Mouse (Mus musculus): ENCODE data around the gene Rnf103. TPM values are rescaled to one million over a fixed set of nuclear protein-coding genes. Genes with fewer than 3 reads are reported as not detected.

Gene Rnf103
- polyA plus RNA-seq, 1 experiment from 2014 or later, result 18.9 TPM

DNA sequence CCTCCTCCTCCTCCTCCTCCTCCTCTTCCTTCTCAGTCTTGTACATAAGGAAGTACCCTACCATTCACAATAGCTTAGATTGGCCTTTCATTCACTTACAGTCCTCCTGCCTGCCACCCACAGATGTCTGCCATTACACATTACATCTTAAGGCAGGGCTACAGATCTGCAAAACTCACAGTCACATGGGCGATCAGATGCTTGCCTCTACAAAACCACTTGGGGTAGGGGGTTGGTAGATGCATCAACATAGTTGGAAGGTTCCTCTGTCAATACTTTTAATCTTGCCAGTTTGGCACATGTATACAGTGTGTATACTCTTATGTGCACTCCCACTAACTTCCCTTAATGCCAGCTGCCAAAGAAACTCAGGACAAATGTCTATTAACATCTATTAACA, 13.6 kb upstream of the Rnf103 start:
- DNase-seq (ENCODE audit: low spot score), result no peak
- Histone ChIP-seq H3K36me3 (ENCODE audit: insufficient read depth, low read length) (no peaks in the 10 kb centered on the region), H3K9me3 (ENCODE audit: low read length) (no peaks in the 10 kb centered on the region), H3K4me3 (ENCODE audit: low read depth, low read length) (no peak overlapping the region), H3K4me2 (replicated peaks; ENCODE audit: low read depth, low read length) (no peak overlapping the region), H3K27me3 (replicated peaks; ENCODE audit: insufficient read depth, low read length) (no peaks in the 10 kb centered on the region), H3K9ac (replicated peaks; ENCODE audit: low read depth) (no peak overlapping the region), H3K27ac (ENCODE audit: low read length) (no peak overlapping the region), H3K4me1 (ENCODE audit: insufficient read depth, low read depth, low read length) (no peaks in the 10 kb centered on the region)
- TF ChIP-seq EP300 (IDR thresholded peaks at IDR 0.05), result no peak
- TF ChIP-seq CTCF (IDR thresholded peaks at IDR 0.05), result no peak
- ATAC-seq, result no peak
- WGBS, result 76% methylated on average over 1 of the region's 1 CpGs

DNA sequence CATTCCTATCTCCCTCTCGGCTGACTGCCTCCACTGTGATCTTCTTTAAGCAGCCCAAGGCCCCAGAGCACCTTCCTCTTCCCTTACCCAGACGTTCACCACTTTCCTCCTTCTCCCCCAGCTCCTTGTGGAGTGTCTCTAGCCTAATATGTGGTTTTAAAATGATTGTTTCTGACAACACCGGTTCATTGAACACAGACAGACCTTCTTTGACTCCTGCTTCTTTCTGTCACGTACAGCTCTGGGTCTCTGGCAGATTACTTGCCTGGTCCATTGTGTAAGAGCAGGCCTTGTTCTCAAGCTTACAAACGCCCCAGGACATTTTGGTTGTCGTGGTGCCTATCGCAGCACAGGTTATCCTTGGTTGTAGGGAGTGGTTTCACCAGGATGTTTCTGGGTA, 12.6 kb upstream of the Rnf103 start:
- DNase-seq (ENCODE audit: low spot score) (no peak), ATAC-seq (no peak)
- Histone ChIP-seq H3K4me1 (ENCODE audit: insufficient read depth, low read depth, low read length) (no peaks in the 10 kb centered on the region), H3K4me3 (ENCODE audit: low read depth, low read length) (no peak overlapping the region), H3K27me3 (replicated peaks; ENCODE audit: insufficient read depth, low read length) (no peaks in the 10 kb centered on the region), H3K36me3 (ENCODE audit: insufficient read depth, low read length) (no peaks in the 10 kb centered on the region), H3K9me3 (ENCODE audit: low read length) (no peaks in the 10 kb centered on the region), H3K27ac (ENCODE audit: low read length) (no peak overlapping the region), H3K4me2 (replicated peaks; ENCODE audit: low read depth, low read length) (no peak overlapping the region), H3K9ac (replicated peaks; ENCODE audit: low read depth) (no peak overlapping the region)
- WGBS, result 71% methylated on average over 7 of the region's 7 CpGs
- TF ChIP-seq CTCF (IDR thresholded peaks at IDR 0.05), result no peak
- no peak for TF ChIP-seq EP300 (IDR thresholded peaks at IDR 0.05)

DNA sequence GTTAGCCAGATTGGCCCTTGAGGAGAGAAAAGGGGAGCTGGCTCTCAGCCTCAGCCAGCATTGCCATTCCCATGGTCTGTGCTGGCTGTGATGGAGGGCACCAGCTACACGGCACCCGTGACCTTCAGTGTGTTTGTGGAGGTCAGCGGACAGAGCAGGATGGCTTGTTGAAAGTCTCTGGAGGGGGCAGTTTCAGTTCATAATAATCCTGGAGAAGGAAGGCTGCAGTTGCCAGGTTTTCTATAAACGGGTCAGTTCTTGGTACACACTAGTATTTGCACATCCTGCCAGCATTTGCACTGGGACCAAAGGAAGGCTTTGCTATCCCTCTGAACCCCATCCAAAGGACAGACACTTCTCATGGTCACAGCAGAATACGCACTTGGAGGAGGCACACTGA, 8.4 kb upstream of the Rnf103 start:
- no peak for ATAC-seq
- Histone ChIP-seq H3K4me3 (ENCODE audit: low read depth, low read length) (no peak overlapping the region), H3K36me3 (ENCODE audit: insufficient read depth, low read length) (no peaks in the 10 kb centered on the region), H3K9me3 (ENCODE audit: low read length) (no peaks in the 10 kb centered on the region), H3K27ac (ENCODE audit: low read length) (no peak overlapping the region), H3K9ac (replicated peaks; ENCODE audit: low read depth) (no peak overlapping the region), H3K27me3 (replicated peaks; ENCODE audit: insufficient read depth, low read length) (no peaks in the 10 kb centered on the region), H3K4me2 (replicated peaks; ENCODE audit: low read depth, low read length) (no peak overlapping the region), H3K4me1 (ENCODE audit: insufficient read depth, low read depth, low read length) (no peaks in the 10 kb centered on the region)
- TF ChIP-seq EP300 (IDR thresholded peaks at IDR 0.05) (no peak), CTCF (IDR thresholded peaks at IDR 0.05) (no peak)
- 64% methylated on average over 5 of the region's 5 CpGs for WGBS
- DNase-seq (ENCODE audit: low spot score), result no peak

DNA sequence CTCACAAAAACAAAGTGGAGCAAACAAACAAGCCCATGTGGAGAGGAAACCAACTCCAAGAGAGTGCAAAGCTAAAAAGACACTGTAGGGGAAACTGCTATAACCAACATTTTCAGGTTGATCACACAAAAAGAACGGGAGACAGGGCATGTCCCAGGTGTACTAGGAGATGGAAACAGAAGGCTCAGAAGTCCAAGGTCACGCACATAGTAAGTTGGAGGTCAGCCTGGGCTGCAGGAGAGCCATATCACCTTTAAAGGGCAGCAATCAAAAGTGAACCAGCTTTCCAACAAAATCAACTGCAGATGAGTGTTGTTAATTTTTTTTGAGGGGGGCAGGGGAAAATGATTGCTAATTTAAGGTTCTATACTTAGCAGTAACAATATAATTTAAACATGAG, 7.5 kb upstream of the Rnf103 start:
- Histone ChIP-seq H3K36me3 (ENCODE audit: insufficient read depth, low read length) (no peaks in the 10 kb centered on the region), H3K9me3 (ENCODE audit: low read length) (no peaks in the 10 kb centered on the region), H3K4me3 (ENCODE audit: low read depth, low read length) (no peak overlapping the region), H3K9ac (replicated peaks; ENCODE audit: low read depth) (no peak overlapping the region), H3K27ac (ENCODE audit: low read length) (no peak overlapping the region), H3K27me3 (replicated peaks; ENCODE audit: insufficient read depth, low read length) (no peaks in the 10 kb centered on the region), H3K4me2 (replicated peaks; ENCODE audit: low read depth, low read length) (no peak overlapping the region), H3K4me1 (ENCODE audit: insufficient read depth, low read depth, low read length) (no peaks in the 10 kb centered on the region)
- ATAC-seq (no peak), DNase-seq (ENCODE audit: low spot score) (no peak)
- TF ChIP-seq CTCF (IDR thresholded peaks at IDR 0.05), result no peak
- WGBS, result 53% methylated on average over 2 of the region's 2 CpGs

GRCm38 (mm10) chr6:71486867-71487266, 6.8 kb upstream of the Rnf103 start:
- 72% methylated on average over 1 of the region's 1 CpGs for WGBS
- Histone ChIP-seq H3K27me3 (replicated peaks; ENCODE audit: insufficient read depth, low read length) (no peaks in the 10 kb centered on the region), H3K4me1 (ENCODE audit: insufficient read depth, low read depth, low read length) (no peaks in the 10 kb centered on the region), H3K9ac (replicated peaks; ENCODE audit: low read depth) (no peak overlapping the region), H3K27ac (ENCODE audit: low read length) (no peak overlapping the region), H3K4me2 (replicated peaks; ENCODE audit: low read depth, low read length) (no peak overlapping the region), H3K36me3 (ENCODE audit: insufficient read depth, low read length) (no peaks in the 10 kb centered on the region), H3K4me3 (ENCODE audit: low read depth, low read length) (no peak overlapping the region), H3K9me3 (ENCODE audit: low read length) (no peaks in the 10 kb centered on the region)
- TF ChIP-seq CTCF (IDR thresholded peaks at IDR 0.05) (no peak), EP300 (IDR thresholded peaks at IDR 0.05) (no peak)
- DNase-seq (ENCODE audit: low spot score) (no peak), ATAC-seq (no peak)

DNA sequence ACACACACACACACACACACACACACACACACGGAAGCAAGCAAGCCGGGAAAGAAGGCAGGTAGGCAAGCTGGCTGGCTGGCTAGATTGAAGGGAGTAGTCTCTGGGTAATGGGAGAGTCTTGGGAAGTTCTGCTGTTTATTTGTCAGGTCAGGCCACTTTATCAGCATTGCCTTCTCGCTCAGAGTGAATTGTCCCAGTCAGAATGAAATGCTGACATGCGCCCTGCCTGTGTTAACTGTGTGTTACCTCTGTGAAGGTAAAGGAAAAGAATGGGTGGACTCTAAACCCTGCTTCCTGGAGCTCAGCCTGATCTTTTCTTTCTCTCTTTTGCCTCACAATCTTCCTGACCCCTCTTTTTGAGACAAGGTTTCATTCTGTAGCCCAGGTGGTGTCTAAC, 5.7 kb upstream of the Rnf103 start:
- no peak for DNase-seq (ENCODE audit: low spot score)
- Histone ChIP-seq H3K4me1 (ENCODE audit: insufficient read depth, low read depth, low read length) (no peaks in the 10 kb centered on the region), H3K4me2 (replicated peaks; ENCODE audit: low read depth, low read length) (no peak overlapping the region), H3K27me3 (replicated peaks; ENCODE audit: insufficient read depth, low read length) (no peaks in the 10 kb centered on the region), H3K36me3 (ENCODE audit: insufficient read depth, low read length) (no peaks in the 10 kb centered on the region), H3K9me3 (ENCODE audit: low read length) (no peaks in the 10 kb centered on the region), H3K9ac (replicated peaks; ENCODE audit: low read depth) (no peak overlapping the region), H3K4me3 (ENCODE audit: low read depth, low read length) (no peak overlapping the region), H3K27ac (ENCODE audit: low read length) (no peak overlapping the region)
- ATAC-seq, result no peak
- WGBS, result 18% methylated on average over 4 of the region's 4 CpGs
- no peak for TF ChIP-seq EP300 (IDR thresholded peaks at IDR 0.05)
- no peak for TF ChIP-seq CTCF (IDR thresholded peaks at IDR 0.05)

GRCm38 (mm10) chr6:71492136-71492535, 1.6 kb upstream of the Rnf103 start:
- WGBS, result 53% methylated on average over 4 of the region's 4 CpGs
- Histone ChIP-seq H3K4me3 (ENCODE audit: low read depth, low read length) (no peak overlapping the region), H3K9ac (replicated peaks; ENCODE audit: low read depth) (no peak overlapping the region), H3K27ac (ENCODE audit: low read length) (no peak overlapping the region), H3K4me2 (replicated peaks; ENCODE audit: low read depth, low read length) (no peak overlapping the region), H3K9me3 (ENCODE audit: low read length) (no peaks in the 10 kb centered on the region), H3K36me3 (ENCODE audit: insufficient read depth, low read length) (no peaks in the 10 kb centered on the region), H3K27me3 (replicated peaks; ENCODE audit: insufficient read depth, low read length) (no peaks in the 10 kb centered on the region), H3K4me1 (ENCODE audit: insufficient read depth, low read depth, low read length) (0 out of 2 replicates have a peak, but pooled peaks cover 3% of the 10 kb centered on the region)
- ATAC-seq, result no peak
- no peak for TF ChIP-seq CTCF (IDR thresholded peaks at IDR 0.05)
- TF ChIP-seq EP300 (IDR thresholded peaks at IDR 0.05), result no peak
- no peak for DNase-seq (ENCODE audit: low spot score)

All from lung, postnatal 0 days (tissue).